Mouse (Mus musculus): ENCODE results near the gene Fam186b.
"Not testable (repeated sequence)": the region's sequence is repeated elsewhere in the genome, so short reads cannot be mapped to it uniquely, and the experiment has no call there.

The Fam186b gene

GRCm38 (mm10) chr15:99259730-99260252, 35.9 kb downstream of the Fam186b start:
- peak; percentile 33 to 42 for DNase-seq (ENCODE audit: low spot score in 2 of 2)

DNA sequence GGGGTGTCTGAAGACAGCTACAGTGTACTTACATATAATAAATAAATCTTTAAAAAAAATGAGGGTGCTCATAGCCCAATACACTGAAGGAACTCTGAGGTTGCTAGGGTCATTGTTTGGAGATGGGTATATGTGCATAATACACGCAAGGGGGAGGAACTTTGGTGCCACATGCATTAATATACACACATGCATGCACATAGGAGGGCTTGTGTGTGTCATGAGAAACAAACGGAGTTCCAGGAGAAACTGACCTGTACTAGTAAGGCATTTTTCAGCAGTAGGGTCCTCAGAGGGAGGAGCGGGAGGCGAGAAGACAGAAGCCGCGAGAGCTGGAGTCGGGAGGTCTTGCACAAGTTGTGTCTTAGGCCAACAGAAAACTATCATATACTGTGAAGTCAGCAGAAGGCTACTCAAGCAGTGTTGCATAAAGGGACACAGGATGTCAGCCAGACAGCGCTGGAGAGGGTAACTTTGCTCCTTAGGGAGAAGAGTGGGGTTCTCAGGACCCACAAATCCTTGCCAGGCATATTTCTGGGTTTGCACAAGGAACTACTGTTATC, 36.4 kb downstream of the Fam186b start:
- no peak for DNase-seq (ENCODE audit: low spot score in 2 of 2)

DNA sequence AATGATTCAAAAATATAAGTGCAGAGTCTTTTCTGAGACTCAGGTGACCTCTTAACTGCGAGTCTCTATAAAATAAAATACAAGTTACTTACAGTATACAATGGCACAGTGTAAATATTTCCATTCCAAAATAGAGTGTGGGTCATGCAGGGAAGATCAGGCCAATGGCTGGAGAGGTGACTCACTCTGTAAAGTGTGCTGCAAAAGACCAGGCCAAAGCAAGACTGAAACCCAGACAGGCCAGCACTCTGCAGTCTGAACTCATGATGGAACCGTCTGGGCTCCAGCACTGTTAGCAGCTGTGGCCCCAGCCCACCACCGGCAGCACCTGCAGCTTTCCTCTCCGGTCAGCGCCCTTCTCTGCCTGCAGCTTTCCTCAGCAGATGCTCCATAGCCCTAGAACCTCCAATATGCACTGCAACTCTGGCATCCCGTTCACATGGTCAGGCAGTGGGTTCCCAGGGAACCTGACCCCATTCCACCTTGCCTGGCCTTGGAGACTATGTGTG, 40.4 kb downstream of the Fam186b start:
- DNase-seq (ENCODE audit: low spot score in 2 of 2), result no peak

- no peak for DNase-seq (ENCODE audit: low spot score in 2 of 2)
Measured at GRCm38 (mm10) chr15:99254477-99255005, 41.1 kb downstream of the Fam186b start.

DNA sequence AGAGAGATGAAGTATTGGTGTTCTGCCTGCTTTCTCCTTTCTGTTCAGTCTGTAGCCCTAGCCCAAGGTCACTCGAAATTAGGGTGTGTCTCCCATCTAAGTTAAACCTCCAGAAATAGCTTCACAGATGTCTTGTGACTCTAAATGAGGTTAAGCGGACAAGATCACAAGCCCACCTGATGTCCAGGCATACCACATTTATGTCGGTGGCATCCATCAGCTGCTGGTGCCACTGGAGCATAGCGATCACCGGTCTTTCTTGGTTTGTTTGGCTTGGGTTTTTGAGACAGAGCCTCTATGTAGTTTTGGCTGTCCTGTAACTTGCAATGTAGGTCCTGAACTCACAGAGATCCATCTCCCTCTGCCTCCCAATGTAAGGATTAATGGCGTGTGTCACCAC, 41.9 kb downstream of the Fam186b start:
- DNase-seq (ENCODE audit: low spot score in 2 of 2), result no peak

DNA sequence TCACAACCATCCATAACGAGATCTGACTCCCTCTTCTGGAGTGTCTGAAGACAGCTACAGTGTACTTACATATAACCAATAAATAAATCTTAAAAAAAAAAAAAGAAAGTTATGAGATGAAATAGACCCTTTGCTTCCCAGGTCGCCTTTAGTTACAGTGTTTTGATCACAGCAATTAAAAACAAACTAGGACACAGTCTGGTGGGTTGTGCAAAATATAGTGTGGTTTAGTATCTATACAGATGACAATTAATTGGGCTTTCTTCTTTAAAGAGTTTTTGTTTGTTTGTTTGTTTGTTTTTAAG, 42.6 kb downstream of the Fam186b start:
- DNase-seq (ENCODE audit: low spot score in 2 of 2), result not testable (repeated sequence)

- DNase-seq (ENCODE audit: low spot score in 2 of 2), result no peak
Measured at GRCm38 (mm10) chr15:99252381-99253174, 43.1 kb downstream of the Fam186b start.

GRCm38 (mm10) chr15:99251626-99252380, 43.9 kb downstream of the Fam186b start, which contains the start of gene Mcrs1:
Gene Mcrs1 (minus strand): TSS chr15:99251961.
- peak; percentile 86 to 91 for DNase-seq (ENCODE audit: low spot score in 2 of 2)

DNA sequence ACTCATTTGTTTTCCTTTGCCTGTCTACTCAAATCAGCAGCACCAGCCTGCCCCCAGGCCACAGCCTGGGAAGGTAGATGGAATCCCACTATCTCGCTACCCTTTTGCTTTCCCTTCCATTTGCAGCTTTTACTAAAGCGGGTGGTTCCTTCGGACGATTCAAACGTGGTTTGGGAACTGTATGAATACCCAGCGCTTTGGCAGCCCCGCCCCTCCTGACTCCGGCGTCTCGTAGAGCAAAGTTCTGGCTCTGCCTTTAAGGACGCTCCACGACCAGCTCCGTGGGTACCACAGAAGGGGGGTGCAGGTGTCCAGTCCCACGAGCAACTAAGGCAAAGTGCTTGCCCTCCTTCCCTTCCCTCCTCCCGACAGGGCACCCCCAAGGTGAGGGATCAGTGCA, 44.6 kb downstream of the Fam186b start:
- DNase-seq (ENCODE audit: low spot score in 2 of 2), result not testable (repeated sequence)

- DNase-seq (ENCODE audit: low spot score in 2 of 2), result no peak
Measured at GRCm38 (mm10) chr15:99249938-99250337, 45.8 kb downstream of the Fam186b start.

DNA sequence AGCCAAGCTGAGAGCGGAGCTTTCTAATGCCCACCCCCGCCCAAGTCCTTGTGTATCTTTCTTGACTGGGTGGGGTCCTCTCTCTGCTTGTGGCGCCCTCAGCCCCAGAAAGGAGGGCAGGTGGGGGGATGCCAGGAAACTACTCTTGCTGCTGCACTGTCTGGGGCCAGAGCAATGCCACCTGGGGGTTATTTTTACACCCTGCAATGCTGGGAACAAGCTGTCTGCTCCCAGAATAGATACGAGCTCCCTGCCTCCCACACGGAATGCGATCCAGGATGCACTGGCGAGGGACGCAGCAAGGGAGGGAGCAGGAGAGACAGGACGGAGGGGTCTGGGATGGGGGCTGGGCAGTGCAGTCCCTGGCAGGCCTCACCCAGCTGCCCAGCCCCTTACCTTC, 46.7 kb downstream of the Fam186b start:
- DNase-seq (ENCODE audit: low spot score in 2 of 2), result no peak

DNA sequence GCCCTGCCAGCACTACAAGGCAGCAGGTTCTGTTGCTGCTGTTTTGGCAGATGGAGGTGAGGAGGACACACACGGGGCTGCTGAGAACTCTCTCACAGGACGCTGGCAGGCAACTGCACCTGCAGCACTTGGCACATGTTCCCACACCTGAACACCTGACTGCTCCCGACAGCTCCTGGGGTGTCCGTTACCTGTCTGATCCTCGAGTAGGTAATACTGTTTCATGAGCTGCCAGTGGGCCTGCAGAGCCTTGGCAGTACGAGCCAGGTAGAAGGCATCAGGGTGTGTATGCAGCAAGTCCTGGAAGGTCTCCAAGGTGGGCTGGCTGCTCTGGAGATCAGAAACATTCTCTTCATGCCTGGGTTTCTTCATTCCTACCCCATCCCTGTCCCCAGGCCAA, 49.0 kb downstream of the Fam186b start:
- not testable (repeated sequence) for DNase-seq (ENCODE audit: low spot score in 2 of 2)

- no peak for DNase-seq (ENCODE audit: low spot score in 2 of 2)
Measured at GRCm38 (mm10) chr15:99242045-99242444, 53.6 kb downstream of the Fam186b start.

DNA sequence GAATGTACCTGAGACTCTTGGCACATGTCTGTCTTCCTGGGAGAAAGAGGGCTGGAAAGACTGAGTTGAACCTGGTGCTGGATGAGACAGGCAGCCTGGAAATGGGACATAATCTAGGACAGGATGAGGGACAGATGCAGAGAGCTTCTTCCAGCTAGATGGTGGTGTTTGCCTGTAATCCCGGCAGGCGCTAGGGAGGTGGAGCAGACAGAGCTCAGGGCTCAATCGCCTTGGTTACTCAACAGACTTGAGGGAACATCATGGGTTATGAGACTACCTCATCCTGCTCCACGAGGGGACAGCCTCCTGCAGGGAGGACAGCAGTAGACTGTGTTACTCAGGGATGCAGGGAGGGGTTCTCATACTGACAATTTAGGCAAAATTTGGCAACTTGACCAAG, 54.4 kb downstream of the Fam186b start:
- no peak for DNase-seq (ENCODE audit: low spot score in 2 of 2)

DNA sequence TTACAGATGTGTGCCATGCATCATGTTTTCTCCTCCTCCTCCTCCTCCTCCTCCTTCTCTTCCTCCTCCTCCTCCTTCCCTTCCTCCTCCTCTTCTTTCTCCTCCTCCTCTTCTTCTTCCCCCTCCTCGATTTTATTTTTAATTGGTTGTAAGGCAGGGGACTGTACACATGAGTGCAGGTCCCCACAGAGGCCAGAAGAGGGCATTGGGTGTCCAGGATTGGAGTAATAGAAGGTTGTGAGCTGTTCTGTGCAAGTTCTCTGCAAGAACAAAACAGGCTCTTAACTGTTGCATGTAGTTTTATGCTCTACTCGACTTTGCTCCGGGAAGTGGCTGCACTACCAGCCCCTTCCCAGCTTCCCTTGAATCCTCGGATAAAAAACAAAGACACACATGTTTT, 55.6 kb downstream of the Fam186b start:
- DNase-seq (ENCODE audit: low spot score in 2 of 2), result no peak

GRCm38 (mm10) chr15:99238006-99238405, 57.7 kb downstream of the Fam186b start:
- no peak for DNase-seq (ENCODE audit: low spot score in 2 of 2)

DNA sequence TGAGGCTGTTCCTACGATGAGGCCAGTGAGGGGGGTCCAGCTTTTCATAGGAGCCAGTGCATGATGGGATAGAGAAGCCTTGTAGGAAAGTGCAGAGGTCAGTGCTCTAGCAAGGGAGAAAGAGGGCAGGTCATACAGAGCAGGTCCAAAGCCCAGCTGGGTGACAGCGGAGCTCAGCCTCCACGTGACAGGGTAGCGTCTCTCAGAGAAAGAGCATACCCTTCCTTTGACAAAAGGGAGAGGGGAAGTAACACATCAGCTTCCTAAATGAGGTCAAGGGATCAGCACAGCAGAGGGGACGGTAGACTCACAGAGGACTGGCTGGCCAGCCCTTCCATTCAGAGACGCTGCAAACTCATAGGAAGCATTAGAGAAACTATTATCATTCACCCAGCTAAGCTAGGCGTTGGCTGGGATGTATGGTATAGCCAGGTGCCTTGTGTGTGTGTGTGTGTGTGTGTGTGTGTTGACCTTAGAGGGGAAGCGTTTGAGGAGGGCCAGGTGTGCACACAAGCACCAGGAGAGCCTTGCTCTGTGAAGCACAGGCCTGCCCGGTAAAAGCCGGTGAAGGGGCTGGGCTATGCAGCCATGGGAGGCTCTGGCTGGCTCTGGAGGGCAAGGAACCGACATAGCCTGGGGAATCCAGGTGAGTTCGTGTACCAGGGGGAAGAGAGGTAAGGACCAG, 61.2 kb downstream of the Fam186b start:
- no peak for DNase-seq (ENCODE audit: low spot score in 2 of 2)

DNA sequence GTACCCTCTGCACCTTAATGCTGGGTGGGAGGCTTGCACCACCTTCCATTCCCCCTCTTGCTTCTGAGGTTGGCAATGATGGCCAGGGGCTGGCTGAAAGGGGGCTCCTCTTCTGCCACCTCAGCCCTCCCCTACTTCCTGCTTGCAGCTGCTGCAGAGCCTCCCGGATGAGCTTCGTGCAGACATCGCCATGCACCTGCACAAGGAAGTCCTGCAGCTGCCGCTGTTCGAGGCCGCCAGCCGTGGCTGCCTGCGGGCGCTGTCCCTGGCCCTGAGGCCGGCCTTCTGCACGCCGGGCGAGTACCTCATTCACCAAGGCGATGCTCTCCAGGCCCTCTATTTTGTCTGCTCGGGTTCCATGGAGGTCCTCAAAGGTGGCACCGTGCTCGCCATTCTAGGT, 62.0 kb downstream of the Fam186b start:
- DNase-seq (ENCODE audit: low spot score in 2 of 2), result no peak

DNA sequence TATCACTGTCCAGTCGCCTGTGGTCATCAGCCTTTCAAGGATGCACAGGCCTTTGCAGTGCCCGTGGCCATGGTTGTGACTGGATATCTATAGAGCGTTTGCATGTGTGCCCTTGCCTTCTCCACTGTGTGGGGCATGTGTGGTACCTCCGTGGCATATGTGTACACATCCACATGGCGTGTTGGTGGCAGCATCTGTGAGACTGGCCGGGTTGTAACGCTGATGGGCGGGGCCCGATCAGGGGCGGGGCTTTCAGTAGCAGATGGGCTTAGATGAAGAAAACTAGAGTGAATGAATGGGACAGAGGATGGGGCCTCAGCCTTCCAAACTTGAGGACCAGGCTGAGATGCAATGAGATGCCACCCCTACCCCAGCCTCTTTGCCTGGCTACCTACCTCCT, 63.7 kb downstream of the Fam186b start:
- DNase-seq (ENCODE audit: low spot score in 2 of 2), result no peak

- no peak for DNase-seq (ENCODE audit: low spot score in 2 of 2)
Measured at GRCm38 (mm10) chr15:99226090-99226489, 69.6 kb downstream of the Fam186b start.

GRCm38 (mm10) chr15:99225081-99225810, 70.4 kb downstream of the Fam186b start:
- DNase-seq (ENCODE audit: low spot score in 2 of 2), result no peak
